Mouse (Mus musculus) heart, postnatal 0 days (tissue): ENCODE measurements around the gene Kdsr. TPM values are rescaled to one million over a fixed set of nuclear protein-coding genes. Genes with fewer than 3 reads are reported as not detected.
A peak's percentile ranks its signal among the peaks of the same experiment; 100 is the strongest.
"Not testable (repeated sequence)": the region's sequence is repeated elsewhere in the genome, so short reads cannot be mapped to it uniquely, and the experiment has no call there.

Experiments
- ATAC-seq: fragments of 200-750 bp; cut with Nextera tagmentation; 2 replicates; pipeline ENCODE4 v1.8.0; 2017; ENCODE audit warnings: low read depth, moderate number of reproducible peaks, moderate library complexity; ENCODE audit not compliant: insufficient read depth
- DNase-seq: peaks from one replicate; pipeline ENCODE4 v3.0.0-alpha.2; 2016; ENCODE audit warnings: low spot score
- H3K27ac ChIP-seq: fragments of 300-500 bp; sonication (generic); 2 replicates; pipeline ENCODE4 v1.5.1; 2014; ENCODE audit warnings: low read depth, mild to moderate bottlenecking
- H3K27me3 ChIP-seq: fragments of 300-500 bp; sonication (generic); 2 replicates; pipeline ENCODE4 v1.6.1; 2014; ENCODE audit warnings: low read length, mixed read lengths; ENCODE audit not compliant: control insufficient read depth, insufficient read depth
- H3K36me3 ChIP-seq: fragments of 300-500 bp; sonication (generic); replicated peaks from 2 replicates; pipeline ENCODE4 v1.6.1; 2014; ENCODE audit warnings: low read length, mixed read lengths; ENCODE audit not compliant: control insufficient read depth, insufficient read depth
- H3K4me1 ChIP-seq: fragments of 300-500 bp; sonication (generic); 2 replicates; pipeline ENCODE4 v1.6.1; 2014; ENCODE audit warnings: antibody characterized with exemption; ENCODE audit not compliant: control insufficient read depth, insufficient read depth
- H3K4me2 ChIP-seq: fragments of 300-500 bp; sonication (generic); 2 replicates; pipeline ENCODE4 v1.6.1; 2014; ENCODE audit warnings: low read depth, mild to moderate bottlenecking, low read length, moderate library complexity
- H3K4me3 ChIP-seq: fragments of 300-500 bp; sonication (generic); 2 replicates; pipeline ENCODE4 v1.5.1; 2014; ENCODE audit warnings: low read depth, low read length
- H3K9ac ChIP-seq: fragments of 300-500 bp; sonication (generic); replicated peaks from 2 replicates; pipeline ENCODE4 v1.6.1; 2014; ENCODE audit warnings: low read depth, low read length, mixed read lengths
- H3K9me3 ChIP-seq: fragments of 300-500 bp; sonication (generic); replicated peaks from 2 replicates; pipeline ENCODE4 v1.6.1; 2016; ENCODE audit warnings: low read length; ENCODE audit not compliant: control insufficient read depth
- CTCF ChIP-seq: IDR thresholded peaks from 2 replicates; pipeline ENCODE4 v1.5.1; 2016; ENCODE audit warnings: antibody characterized with exemption, control low read depth, low read depth
- EP300 ChIP-seq: IDR thresholded peaks from 2 replicates; pipeline ENCODE4 v1.6.1; 2016; ENCODE audit warnings: antibody characterized with exemption, low read depth
- WGBS: fragments of 180-500 bp; shearing (Covaris S2); extraction: QIAGEN DNeasy Blood & Tissue Kit; methylation state at CpG from one replicate; pipeline ENCODE4 v1.1.7; 2014; 5-methylcytosine and 5-hydroxymethylcytosine counted together
- polyA plus RNA-seq: library from polyadenylated mRNA; unstranded; fragments of >200 nt; fragmentation: Nextera tagmentation; extraction: Ambion mirVana; gene quantifications from 2 replicates; pipeline ENCODE4 v1.2.1, GENCODE M21; 2015
- total RNA-seq: library from RNA; depleted of rRNA; stranded (reverse); fragments of >200 nt; gene quantifications from 2 replicates; pipeline ENCODE4 v1.2.3, GENCODE M21; 2014; ENCODE audit warnings: low replicate concordance

Kdsr gene
- total and polyA plus RNA-seq, 2 experiments from 2014 or later = 7.1 to 7.8 TPM

DNA sequence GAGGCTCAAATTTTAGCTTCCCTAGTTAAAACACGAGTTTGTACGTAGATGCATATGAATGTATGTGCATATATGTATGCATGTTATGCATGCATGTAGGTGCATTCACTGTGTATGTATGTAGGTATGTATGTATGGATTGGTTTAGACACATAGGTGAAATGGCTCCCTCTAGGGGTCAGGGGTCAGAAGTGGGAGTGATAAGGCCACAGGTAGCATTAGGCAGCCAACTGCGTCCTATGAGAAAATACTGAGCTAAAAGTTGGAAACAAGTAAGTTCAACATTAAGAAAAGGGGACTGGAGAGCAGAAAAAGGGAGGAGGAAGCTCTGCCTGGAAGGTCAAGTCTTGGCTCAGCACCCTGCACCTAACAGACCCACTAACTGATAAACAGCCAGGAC is 21.4 kb downstream of the Kdsr start:
- TF ChIP-seq EP300 (no peak), CTCF (peak; percentile 28)
- Histone ChIP-seq H3K36me3 (peaks cover 55% of the 10 kb centered on the region), H3K27ac (no peak overlapping the region), H3K9ac (no peak overlapping the region), H3K4me3 (no peak overlapping the region), H3K9me3 (no peaks in the 10 kb centered on the region), H3K4me1 (no peaks in the 10 kb centered on the region), H3K4me2 (no peak overlapping the region), H3K27me3 (no peaks in the 10 kb centered on the region)
- DNase-seq (no peak), ATAC-seq (no peak)
- WGBS = 89% methylated on average over 3 of the region's 3 CpGs

- Histone ChIP-seq H3K4me1 (no peaks in the 10 kb centered on the region), H3K27me3 (no peaks in the 10 kb centered on the region), H3K36me3 (peaks cover 47% of the 10 kb centered on the region), H3K4me2 (no peak overlapping the region), H3K9me3 (no peaks in the 10 kb centered on the region), H3K9ac (no peak overlapping the region), H3K27ac (no peak overlapping the region), H3K4me3 (no peak overlapping the region)
- ATAC-seq (no peak), DNase-seq (no peak)
- TF ChIP-seq CTCF = no peak
- 89% methylated on average over 8 of the region's 8 CpGs for WGBS
Observed at GRCm38 (mm10) chr1:106736211-106736610, 23.3 kb downstream of the Kdsr start.

DNA sequence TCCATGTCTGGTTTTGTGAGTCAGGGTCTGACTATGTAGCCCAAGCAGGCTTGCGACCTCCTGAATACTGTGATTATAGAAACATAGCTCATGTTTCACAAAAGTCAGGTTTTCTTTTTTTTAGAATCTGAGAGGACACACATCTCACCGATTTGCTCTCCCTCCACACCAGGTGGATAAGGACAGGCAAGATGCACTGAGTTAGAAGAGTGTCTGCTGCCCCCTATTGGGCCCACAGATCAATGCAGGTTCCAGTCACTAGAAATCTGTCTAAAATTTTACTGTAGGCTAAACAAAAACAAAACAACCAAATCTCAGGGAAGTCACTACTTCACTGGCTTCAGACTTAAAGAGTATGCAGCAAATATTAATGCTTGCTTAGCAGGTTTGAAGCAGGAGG is 23.9 kb downstream of the Kdsr start:
- Histone ChIP-seq H3K4me1 (no peaks in the 10 kb centered on the region), H3K27ac (no peak overlapping the region), H3K4me2 (no peak overlapping the region), H3K9ac (no peak overlapping the region), H3K9me3 (no peaks in the 10 kb centered on the region), H3K27me3 (no peaks in the 10 kb centered on the region), H3K4me3 (no peak overlapping the region), H3K36me3 (peaks cover 46% of the 10 kb centered on the region)
- DNase-seq = no peak
- TF ChIP-seq EP300 (no peak), CTCF (peak; percentile 64)
- no peak for ATAC-seq
- 55% methylated on average over 2 of the region's 2 CpGs for WGBS

- no peaks in the 10 kb centered on the region for H3K9me3 ChIP-seq
- H3K4me2 ChIP-seq = no peak overlapping the region
- 52% methylated on average over 5 of the region's 5 CpGs for WGBS
- no peak overlapping the region for H3K9ac ChIP-seq
- H3K4me3 ChIP-seq = no peak overlapping the region
- H3K27ac ChIP-seq = no peak overlapping the region
- no peaks in the 10 kb centered on the region for H3K27me3 ChIP-seq
- peaks cover 20% of the 10 kb centered on the region; the same call in 1 of the 2 replicates for H3K36me3 ChIP-seq
- no peak for DNase-seq
- TF ChIP-seq CTCF (no peak), EP300 (no peak)
- no peaks in the 10 kb centered on the region for H3K4me1 ChIP-seq
- ATAC-seq = no peak
Observed at GRCm38 (mm10) chr1:106722061-106722460, 37.5 kb downstream of the Kdsr start.

- H3K27ac ChIP-seq, H3K4me3 ChIP-seq, H3K36me3 ChIP-seq, H3K9me3 ChIP-seq, H3K9ac ChIP-seq, H3K27me3 ChIP-seq, DNase-seq, H3K4me2 ChIP-seq, ATAC-seq, H3K4me1 ChIP-seq: not testable (repeated sequence)
- WGBS = 59% methylated on average over 7 of the region's 7 CpGs
Observed at GRCm38 (mm10) chr1:106717736-106718135, 41.8 kb downstream of the Kdsr start.

DNA sequence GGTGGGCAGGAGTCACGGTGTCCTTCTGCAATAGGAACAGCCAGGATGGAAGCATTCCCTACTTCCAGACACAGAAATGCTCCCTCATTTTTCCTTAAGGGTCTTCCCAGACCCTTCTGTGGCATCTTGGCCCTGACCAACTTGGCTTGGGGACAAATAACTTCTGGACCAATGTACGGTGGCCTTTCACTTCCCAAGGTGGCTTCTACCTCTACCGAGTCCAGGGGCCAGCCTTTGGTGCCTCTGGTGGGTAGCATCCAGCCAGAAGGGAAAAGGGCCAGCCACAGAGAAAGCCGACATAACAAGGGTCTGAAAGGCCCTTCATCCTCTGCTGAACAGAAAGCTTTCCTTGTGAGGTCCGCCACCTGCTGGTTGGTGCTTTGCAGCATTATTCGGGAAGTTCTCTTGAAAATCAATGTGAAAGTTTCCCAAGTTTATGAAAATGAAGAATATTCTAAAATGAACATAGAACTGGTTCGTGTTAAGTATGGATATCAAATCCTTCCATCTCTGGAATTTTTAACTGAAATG is 42.4 kb downstream of the Kdsr start:
- 25% methylated on average over 7 of the region's 7 CpGs for WGBS
- TF ChIP-seq CTCF (peak; percentile 97), EP300 (no peak)
- no peak overlapping the region for H3K9ac ChIP-seq

More for the DNA sequence above, 42.4 kb downstream of the Kdsr start:
- Histone ChIP-seq H3K27me3 (no peaks in the 10 kb centered on the region), H3K9me3 (no peaks in the 10 kb centered on the region), H3K4me1 (0 out of 2 replicates have a peak, but pooled peaks cover 9% of the 10 kb centered on the region), H3K4me2 (no peak overlapping the region), H3K4me3 (no peak overlapping the region), H3K36me3 (no peaks in the 10 kb centered on the region), H3K27ac (no peak overlapping the region)
- DNase-seq = peak; percentile 67
- ATAC-seq = no peak
